Mouse (Mus musculus) E14TG2a.4 (cell line): Measurements from ENCODE around the gene Gm17018.
"Not testable (repeated sequence)": the region's sequence is repeated elsewhere in the genome, so short reads cannot be mapped to it uniquely, and the experiment has no call there.

ENCODE experiments used
- H3K27me3 ChIP-seq: 2 replicates; pipeline ENCODE4 v1.6.1; 2014; ENCODE audit warnings: low read length, control low read depth; ENCODE audit not compliant: insufficient read depth
- H3K36me3 ChIP-seq: 2 replicates; pipeline ENCODE4 v1.6.1; 2014; ENCODE audit warnings: low read length, control low read depth; ENCODE audit not compliant: insufficient read depth
- H3K4me1 ChIP-seq: replicated peaks from 2 replicates; pipeline ENCODE4 v1.6.1; 2014; ENCODE audit warnings: low read depth, low read length, control low read depth
- H3K4me3 ChIP-seq: replicated peaks from 2 replicates; pipeline ENCODE4 v1.5.1; 2014; ENCODE audit warnings: mild to moderate bottlenecking, low read length
- H3K9me3 ChIP-seq: 2 replicates; pipeline ENCODE4 v1.6.1; 2014; ENCODE audit warnings: low read length, control low read depth
- CTCF ChIP-seq: conservative IDR thresholded peaks from 2 replicates; pipeline ENCODE4 v1.5.1; 2014; ENCODE audit warnings: low read length
- NANOG ChIP-seq: IDR thresholded peaks from 2 replicates; pipeline ENCODE4 v1.6.1; 2014; ENCODE audit warnings: borderline replicate concordance, low read length, mixed read lengths
- POU5F1 ChIP-seq: IDR thresholded peaks from 2 replicates; pipeline ENCODE4 v1.6.1; 2014; ENCODE audit warnings: low read length, borderline replicate concordance

Gm17018 gene

GRCm38 (mm10) chr19:45542061-45542460 is 18.4 kb upstream of the Gm17018 start:
- H3K27me3 ChIP-seq = peaks cover 67% of the 10 kb centered on the region
- H3K4me1 ChIP-seq = peaks cover 57% of the 10 kb centered on the region
- H3K9me3 ChIP-seq = no peaks in the 10 kb centered on the region
- no peaks in the 10 kb centered on the region for H3K36me3 ChIP-seq
- TF ChIP-seq CTCF = no peak
- no peak for TF ChIP-seq NANOG
- TF ChIP-seq POU5F1 = no peak
- H3K4me3 ChIP-seq = peak overlapping the region; percentile 79

- Histone ChIP-seq H3K9me3 (no peaks in the 10 kb centered on the region), H3K27me3 (peaks cover 81% of the 10 kb centered on the region), H3K4me3 (peak overlapping the region; percentile 70), H3K36me3 (no peaks in the 10 kb centered on the region), H3K4me1 (peaks cover 62% of the 10 kb centered on the region)
- TF ChIP-seq NANOG = no peak
- TF ChIP-seq POU5F1 = no peak
- no peak for TF ChIP-seq CTCF
Observed at GRCm38 (mm10) chr19:45544152-45544924, 16.1 kb upstream of the Gm17018 start.

- Histone ChIP-seq H3K9me3 (no peaks in the 10 kb centered on the region), H3K36me3 (no peaks in the 10 kb centered on the region), H3K27me3 (peaks cover 84% of the 10 kb centered on the region), H3K4me3 (peak overlapping the region; percentile 70), H3K4me1 (peaks cover 63% of the 10 kb centered on the region)
- peak; percentile 23; the same call in 1 of the 2 replicates for TF ChIP-seq CTCF
- no peak for TF ChIP-seq POU5F1
- TF ChIP-seq NANOG = no peak
Observed at GRCm38 (mm10) chr19:45544925-45545321, 15.5 kb upstream of the Gm17018 start.

GRCm38 (mm10) chr19:45548196-45548595 is 12.2 kb upstream of the Gm17018 start:
- Histone ChIP-seq H3K4me1 (peaks cover 59% of the 10 kb centered on the region), H3K36me3 (peaks cover 13% of the 10 kb centered on the region), H3K27me3 (peaks cover 55% of the 10 kb centered on the region)
- not testable (repeated sequence) for H3K4me3 ChIP-seq, H3K9me3 ChIP-seq

GRCm38 (mm10) chr19:45549128-45549915 is 11.1 kb upstream of the Gm17018 start:
- Histone ChIP-seq H3K4me3 (peak overlapping the region; percentile 69), H3K36me3 (peaks cover 25% of the 10 kb centered on the region), H3K27me3 (peaks cover 46% of the 10 kb centered on the region), H3K9me3 (no peaks in the 10 kb centered on the region), H3K4me1 (peaks cover 61% of the 10 kb centered on the region)
- no peak for TF ChIP-seq NANOG
- TF ChIP-seq POU5F1 = no peak
- TF ChIP-seq CTCF = no peak

- Histone ChIP-seq H3K9me3 (no peaks in the 10 kb centered on the region), H3K4me1 (peaks cover 56% of the 10 kb centered on the region), H3K4me3 (no peak overlapping the region), H3K27me3 (peaks cover 41% of the 10 kb centered on the region), H3K36me3 (peaks cover 31% of the 10 kb centered on the region)
- TF ChIP-seq NANOG (no peak), CTCF (no peak), POU5F1 (no peak)
Observed at GRCm38 (mm10) chr19:45549948-45550347, 10.5 kb upstream of the Gm17018 start.

- peaks cover 19% of the 10 kb centered on the region for H3K27me3 ChIP-seq
- TF ChIP-seq CTCF (no peak), POU5F1 (no peak), NANOG (no peak)
- H3K36me3 ChIP-seq = peaks cover 51% of the 10 kb centered on the region
- peak overlapping the region; percentile 50 for H3K4me3 ChIP-seq
- H3K9me3 ChIP-seq = no peaks in the 10 kb centered on the region
- peaks cover 45% of the 10 kb centered on the region for H3K4me1 ChIP-seq
Observed at GRCm38 (mm10) chr19:45552187-45552586, 8.2 kb upstream of the Gm17018 start.

GRCm38 (mm10) chr19:45554136-45554535 is 6.3 kb upstream of the Gm17018 start:
- no peak for TF ChIP-seq NANOG
- no peak for TF ChIP-seq CTCF
- TF ChIP-seq POU5F1 = no peak
- Histone ChIP-seq H3K9me3 (no peaks in the 10 kb centered on the region), H3K36me3 (peaks cover 63% of the 10 kb centered on the region), H3K4me3 (no peak overlapping the region), H3K27me3 (peaks cover 8% of the 10 kb centered on the region; the same call in 1 of the 2 replicates), H3K4me1 (peaks cover 44% of the 10 kb centered on the region)
